Mouse (Mus musculus) heart, embryonic 15.5 days (tissue): ENCODE measurements around the gene Pkhd1. TPM values are rescaled to one million over a fixed set of nuclear protein-coding genes. Genes with fewer than 3 reads are reported as not detected.

Experiments
- ATAC-seq: fragments of 200-750 bp; cut with Nextera tagmentation; replicated peaks from 2 replicates; pipeline ENCODE4 v1.8.0; 2017; ENCODE audit warnings: low read depth, moderate TSS enrichment; ENCODE audit not compliant: insufficient number of reproducible peaks, insufficient read depth, low FRiP score
- H3K27ac ChIP-seq: fragments of 300-500 bp; sonication (generic); 2 replicates; pipeline ENCODE4 v1.5.1; 2015; ENCODE audit warnings: mild to moderate bottlenecking, inconsistent platforms
- H3K27me3 ChIP-seq: fragments of 300-500 bp; sonication (generic); 2 replicates; pipeline ENCODE4 v1.6.1; 2015; ENCODE audit warnings: inconsistent platforms
- H3K36me3 ChIP-seq: fragments of 300-500 bp; sonication (generic); 2 replicates; pipeline ENCODE4 v1.6.1; 2015; ENCODE audit warnings: mild to moderate bottlenecking, inconsistent platforms
- H3K4me1 ChIP-seq: fragments of 300-500 bp; sonication (generic); replicated peaks from 2 replicates; pipeline ENCODE4 v1.6.1; 2015; ENCODE audit warnings: inconsistent platforms
- H3K4me2 ChIP-seq: fragments of 300-500 bp; sonication (generic); 2 replicates; pipeline ENCODE4 v1.6.1; 2015; ENCODE audit warnings: inconsistent platforms, mild to moderate bottlenecking, moderate library complexity
- H3K4me3 ChIP-seq: fragments of 300-500 bp; sonication (generic); 2 replicates; pipeline ENCODE4 v1.5.1; 2015; ENCODE audit warnings: mild to moderate bottlenecking, inconsistent platforms
- H3K9ac ChIP-seq: fragments of 300-500 bp; sonication (generic); 2 replicates; pipeline ENCODE4 v1.6.1; 2015; ENCODE audit warnings: mild to moderate bottlenecking, inconsistent platforms
- H3K9me3 ChIP-seq: fragments of 300-500 bp; sonication (generic); replicated peaks from 2 replicates; pipeline ENCODE4 v1.6.1; 2016; ENCODE audit warnings: inconsistent platforms
- WGBS: fragments of 180-500 bp; shearing (Covaris S2); methylation state at CpG from one replicate; pipeline ENCODE4 v1.1.7; 2015; ENCODE audit warnings: mixed read lengths; 5-methylcytosine and 5-hydroxymethylcytosine counted together
- polyA plus RNA-seq: library from polyadenylated mRNA; unstranded; fragments of >200 nt; fragmentation: Nextera tagmentation; extraction: Ambion mirVana; gene quantifications from 2 replicates; pipeline ENCODE4 v1.2.1, GENCODE M21; 2015

Pkhd1 gene
- polyA plus RNA-seq, 1 experiment from 2014 or later, result not detected

DNA sequence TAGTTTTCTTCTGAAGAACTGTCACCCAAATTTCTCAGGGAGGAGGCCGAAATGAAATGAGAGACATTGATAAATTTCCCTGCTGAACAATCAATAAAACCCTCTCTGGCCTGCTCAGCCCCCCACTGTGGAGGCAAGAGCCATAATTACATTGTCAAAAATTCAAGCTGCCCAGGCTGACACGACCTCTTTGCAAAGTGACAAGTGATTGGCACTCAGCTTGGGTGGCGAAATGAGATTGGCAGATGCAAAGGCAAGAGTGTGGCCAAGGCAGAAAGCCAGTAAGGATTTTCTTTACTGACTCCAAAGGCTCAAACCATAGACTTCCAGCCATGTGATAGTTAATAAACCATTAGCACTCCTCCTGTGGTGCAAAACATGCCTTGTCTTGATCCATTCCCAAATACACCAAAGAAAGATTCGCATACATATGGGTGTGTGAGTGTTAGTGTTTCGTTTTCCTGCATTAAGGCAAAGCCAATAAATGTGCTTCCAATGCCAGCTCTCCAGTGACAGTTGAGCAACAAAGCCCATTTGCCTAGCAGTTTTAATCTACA, 208.4 kb downstream of the Pkhd1 start:
- H3K36me3 ChIP-seq, result no peaks in the 10 kb centered on the region
- H3K9ac ChIP-seq, result no peak overlapping the region
- no peaks in the 10 kb centered on the region for H3K4me1 ChIP-seq
- WGBS, result 64% methylated on average over 5 of the region's 5 CpGs
- no peak for ATAC-seq
- no peak overlapping the region for H3K4me3 ChIP-seq
- no peaks in the 10 kb centered on the region for H3K9me3 ChIP-seq
- H3K4me2 ChIP-seq, result no peak overlapping the region
- H3K27me3 ChIP-seq, result no peaks in the 10 kb centered on the region
- H3K27ac ChIP-seq, result no peak overlapping the region

DNA sequence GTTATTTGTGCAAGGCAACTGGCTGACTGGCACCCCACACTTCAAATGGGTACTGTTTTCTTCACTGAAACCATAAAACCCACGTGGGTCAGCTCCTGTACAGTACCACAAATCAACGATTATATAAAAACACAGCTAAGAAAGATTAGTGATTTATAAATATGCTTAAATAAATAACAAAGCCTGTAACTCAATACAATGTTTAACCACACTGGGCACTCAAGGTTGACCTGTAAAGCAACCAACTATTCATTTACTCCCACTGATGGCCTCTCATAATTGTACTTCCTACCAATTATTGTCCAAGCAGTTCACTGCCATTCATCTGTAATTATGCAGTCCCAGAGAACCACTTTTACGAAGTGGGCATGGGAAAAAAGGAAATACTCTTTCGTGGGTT, 219.5 kb downstream of the Pkhd1 start:
- H3K4me1 ChIP-seq, result no peaks in the 10 kb centered on the region
- no peak overlapping the region for H3K4me3 ChIP-seq
- H3K27ac ChIP-seq, result no peak overlapping the region
- H3K36me3 ChIP-seq, result no peaks in the 10 kb centered on the region
- no peaks in the 10 kb centered on the region for H3K9me3 ChIP-seq
- no peaks in the 10 kb centered on the region for H3K27me3 ChIP-seq
- 50% methylated on average over 4 of the region's 4 CpGs for WGBS
- no peak overlapping the region for H3K4me2 ChIP-seq
- no peak for ATAC-seq
- H3K9ac ChIP-seq, result no peak overlapping the region

DNA sequence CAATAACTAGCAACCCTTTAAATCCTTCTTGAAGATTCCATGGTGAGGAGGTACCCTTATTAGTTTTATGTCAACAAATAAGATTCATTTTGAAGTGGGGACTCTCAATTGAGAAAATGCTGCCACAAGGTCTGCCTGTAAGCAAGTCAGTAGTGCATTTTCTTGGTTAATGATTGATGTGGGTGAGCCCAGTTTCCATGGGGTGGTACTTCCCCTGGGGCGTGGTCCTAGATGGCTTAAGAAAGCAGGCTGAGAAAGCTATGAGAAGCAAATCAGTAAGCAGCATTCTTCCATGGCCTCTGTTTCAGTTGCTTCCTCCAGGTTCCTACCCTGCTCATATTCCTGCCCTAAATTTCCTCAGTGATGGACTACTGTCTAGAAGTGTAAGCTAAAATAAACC, 253.4 kb downstream of the Pkhd1 start:
- H3K9me3 ChIP-seq, result no peaks in the 10 kb centered on the region
- H3K27me3 ChIP-seq, result no peaks in the 10 kb centered on the region
- no peaks in the 10 kb centered on the region for H3K36me3 ChIP-seq
- no peak for ATAC-seq
- H3K27ac ChIP-seq, result no peak overlapping the region
- H3K4me3 ChIP-seq, result no peak overlapping the region
- H3K9ac ChIP-seq, result no peak overlapping the region
- no peak overlapping the region for H3K4me2 ChIP-seq
- 67% methylated on average over 1 of the region's 1 CpGs for WGBS
- H3K4me1 ChIP-seq, result no peaks in the 10 kb centered on the region

DNA sequence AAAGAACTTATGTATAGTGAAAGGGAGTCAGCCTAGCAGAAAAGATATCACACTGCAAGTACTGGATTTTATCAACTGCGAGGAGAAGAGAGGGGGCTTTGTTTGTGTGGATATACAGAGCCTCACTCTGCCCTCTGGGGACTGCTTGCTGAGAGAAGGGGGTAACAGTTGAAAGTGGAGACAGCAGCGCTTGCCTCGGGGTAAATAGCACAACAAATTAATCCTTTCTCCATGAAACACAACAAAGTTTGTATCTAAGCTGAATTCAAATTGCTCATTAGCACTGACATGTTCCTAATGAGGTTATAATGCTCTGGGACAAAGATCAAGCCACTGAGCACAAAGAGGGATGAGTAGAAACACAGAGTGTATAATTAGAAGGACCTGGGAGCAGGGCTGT, 273.2 kb downstream of the Pkhd1 start:
- Histone ChIP-seq H3K27ac (no peak overlapping the region), H3K4me1 (no peaks in the 10 kb centered on the region), H3K4me3 (no peak overlapping the region), H3K9ac (no peak overlapping the region), H3K9me3 (no peaks in the 10 kb centered on the region), H3K4me2 (no peak overlapping the region), H3K27me3 (no peaks in the 10 kb centered on the region), H3K36me3 (no peaks in the 10 kb centered on the region)
- 36% methylated on average over 3 of the region's 3 CpGs for WGBS
- ATAC-seq, result no peak

DNA sequence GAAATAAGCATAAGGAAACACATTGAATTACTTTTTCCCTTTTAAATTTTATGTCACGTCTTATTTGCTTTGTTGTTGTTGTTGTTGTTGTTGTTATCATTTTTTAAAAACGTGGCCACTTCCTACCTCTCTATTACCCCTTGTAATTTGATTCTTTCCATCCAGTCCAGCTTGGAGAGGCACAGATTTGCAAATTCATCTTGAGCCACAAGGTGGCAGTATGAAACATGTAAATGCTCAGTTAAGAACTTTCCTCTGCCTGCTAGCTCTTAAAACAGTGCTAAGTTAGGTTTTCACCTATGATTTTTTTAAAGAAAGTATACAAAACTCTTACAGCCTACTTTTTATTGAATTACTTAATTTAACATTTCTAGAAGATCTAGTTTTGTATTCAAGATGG, 306.4 kb downstream of the Pkhd1 start:
- no peaks in the 10 kb centered on the region for H3K27me3 ChIP-seq
- no peaks in the 10 kb centered on the region for H3K36me3 ChIP-seq
- H3K4me3 ChIP-seq, result no peak overlapping the region
- WGBS, result 3% methylated on average over 2 of the region's 2 CpGs
- no peaks in the 10 kb centered on the region for H3K9me3 ChIP-seq
- ATAC-seq, result no peak
- H3K4me2 ChIP-seq, result no peak overlapping the region
- H3K27ac ChIP-seq, result no peak overlapping the region
- no peaks in the 10 kb centered on the region for H3K4me1 ChIP-seq
- no peak overlapping the region for H3K9ac ChIP-seq

DNA sequence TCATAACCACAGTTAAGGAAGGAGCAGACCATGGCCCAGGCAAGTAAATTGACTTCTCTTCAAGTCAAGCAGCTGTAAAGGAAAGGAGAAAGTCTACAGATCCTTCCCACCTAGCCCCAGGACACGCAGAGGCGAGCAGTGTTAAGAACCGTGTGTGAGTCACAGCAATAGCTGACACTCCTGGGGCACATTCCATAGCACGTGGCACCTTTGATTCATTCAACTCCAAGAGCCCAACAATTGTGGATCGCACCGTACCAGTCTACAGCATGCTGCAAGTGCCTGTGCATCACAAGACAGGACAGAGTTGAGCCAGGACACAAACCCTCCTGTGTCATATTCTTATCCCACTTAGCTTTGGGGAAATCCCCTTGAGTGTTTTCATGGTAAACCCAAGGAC, 306.9 kb downstream of the Pkhd1 start:
- no peaks in the 10 kb centered on the region for H3K27me3 ChIP-seq
- H3K9me3 ChIP-seq, result no peaks in the 10 kb centered on the region
- H3K36me3 ChIP-seq, result no peaks in the 10 kb centered on the region
- H3K4me3 ChIP-seq, result no peak overlapping the region
- ATAC-seq, result no peak
- H3K27ac ChIP-seq, result no peak overlapping the region
- no peak overlapping the region for H3K9ac ChIP-seq
- H3K4me2 ChIP-seq, result no peak overlapping the region
- no peaks in the 10 kb centered on the region for H3K4me1 ChIP-seq
- 53% methylated on average over 6 of the region's 6 CpGs for WGBS

DNA sequence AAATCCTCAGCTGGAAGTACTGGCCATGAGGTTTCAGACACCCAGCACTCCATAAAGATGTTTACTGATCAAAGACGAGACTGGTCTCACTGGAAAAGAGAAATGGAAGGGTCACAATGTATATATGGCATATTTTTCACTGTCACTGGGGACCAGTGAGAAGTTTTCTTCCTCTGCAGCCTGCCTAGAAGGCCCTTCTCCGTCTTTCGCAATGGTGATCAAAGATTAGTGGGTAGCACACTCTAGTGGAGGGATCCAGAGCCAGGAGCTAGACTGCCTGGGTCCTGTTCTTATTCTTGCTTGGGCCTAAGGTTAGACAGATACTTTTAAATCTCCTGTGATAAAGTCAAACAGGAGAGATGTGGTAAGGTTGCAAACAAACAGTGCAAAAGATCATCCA, 311.7 kb downstream of the Pkhd1 start:
- no peaks in the 10 kb centered on the region for H3K27me3 ChIP-seq
- H3K36me3 ChIP-seq, result no peaks in the 10 kb centered on the region
- H3K27ac ChIP-seq, result no peak overlapping the region
- no peak overlapping the region for H3K9ac ChIP-seq
- ATAC-seq, result no peak
- H3K4me3 ChIP-seq, result no peak overlapping the region
- H3K4me1 ChIP-seq, result no peaks in the 10 kb centered on the region
- WGBS, result 58% methylated on average over 3 of the region's 3 CpGs
- H3K9me3 ChIP-seq, result no peaks in the 10 kb centered on the region
- H3K4me2 ChIP-seq, result no peak overlapping the region

DNA sequence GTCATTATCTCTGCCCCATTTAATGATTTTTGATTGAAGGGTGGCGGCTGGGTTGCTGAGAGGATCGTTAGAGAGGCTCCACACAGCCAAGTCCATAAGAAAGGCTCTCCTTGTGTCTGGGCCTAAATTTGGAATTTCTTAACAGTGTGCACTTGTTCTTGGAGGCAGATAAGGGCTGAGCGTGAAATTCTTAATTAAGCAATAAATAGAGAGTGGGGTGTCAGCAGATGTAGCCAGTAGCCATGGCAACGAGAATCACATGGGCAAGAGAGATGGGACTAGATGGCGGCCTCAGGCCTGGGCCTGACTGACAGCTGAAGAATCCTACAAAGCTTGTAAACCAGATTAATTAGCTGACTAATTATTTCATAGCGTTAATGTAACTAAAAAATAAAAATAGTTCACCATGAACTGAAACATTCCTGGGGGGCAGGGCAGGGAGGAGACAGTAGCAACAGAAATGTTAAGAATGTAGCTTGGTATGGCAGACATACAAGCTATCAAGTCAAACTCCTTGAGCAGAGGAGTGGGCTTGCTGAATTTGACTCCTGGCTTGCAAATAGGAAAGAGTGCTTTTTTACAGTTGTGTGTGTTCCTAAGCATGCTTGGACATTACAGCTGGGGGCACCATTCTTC, 314.8 kb downstream of the Pkhd1 start:
- H3K9ac ChIP-seq, result no peak overlapping the region
- H3K4me1 ChIP-seq, result no peaks in the 10 kb centered on the region
- no peak overlapping the region for H3K27ac ChIP-seq
- H3K36me3 ChIP-seq, result no peaks in the 10 kb centered on the region
- H3K9me3 ChIP-seq, result no peaks in the 10 kb centered on the region
- ATAC-seq, result no peak
- H3K4me2 ChIP-seq, result no peak overlapping the region
- 67% methylated on average over 6 of the region's 6 CpGs for WGBS
- H3K27me3 ChIP-seq, result no peaks in the 10 kb centered on the region
- H3K4me3 ChIP-seq, result no peak overlapping the region

DNA sequence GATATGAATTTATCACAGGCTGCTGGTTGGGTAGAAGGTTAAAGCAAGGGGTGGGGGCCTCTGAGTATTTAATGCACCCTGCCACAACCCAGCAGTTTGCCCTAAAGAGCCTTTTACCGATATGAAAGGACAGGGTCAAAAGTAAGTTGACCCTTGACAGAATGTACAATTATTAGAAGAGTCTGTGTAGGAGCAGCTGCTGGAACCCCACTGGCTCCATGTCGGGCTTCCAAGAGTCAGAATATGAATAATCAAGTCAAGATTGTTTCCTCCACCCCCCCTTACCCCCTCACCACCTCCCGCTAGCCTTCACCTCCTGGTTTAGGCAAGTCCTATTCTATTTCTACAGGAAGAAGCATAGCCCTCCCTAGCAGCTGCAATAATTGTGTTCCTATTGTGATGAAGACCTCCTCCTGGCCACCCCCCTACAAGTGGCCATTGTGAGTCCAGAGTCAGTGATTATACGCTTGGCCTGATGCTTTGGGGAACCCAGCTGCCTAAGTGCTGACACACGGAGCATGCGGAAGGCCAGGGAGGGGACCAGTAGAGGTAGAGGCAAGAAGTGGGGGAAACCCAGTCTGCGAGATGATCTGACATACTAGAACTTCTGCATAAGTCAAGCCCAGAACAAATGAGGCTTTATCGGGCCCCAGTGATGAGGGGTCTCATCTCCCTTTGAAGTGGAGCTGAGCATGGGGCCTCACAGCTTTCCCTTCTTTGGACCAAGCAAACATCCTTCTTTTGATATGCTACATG, 315.5 kb downstream of the Pkhd1 start:
- 81% methylated on average over 8 of the region's 8 CpGs for WGBS
- Histone ChIP-seq H3K27me3 (no peaks in the 10 kb centered on the region), H3K9me3 (no peaks in the 10 kb centered on the region), H3K4me1 (no peaks in the 10 kb centered on the region), H3K27ac (no peak overlapping the region), H3K4me3 (no peak overlapping the region), H3K9ac (no peak overlapping the region), H3K36me3 (no peaks in the 10 kb centered on the region), H3K4me2 (no peak overlapping the region)
- ATAC-seq, result no peak

DNA sequence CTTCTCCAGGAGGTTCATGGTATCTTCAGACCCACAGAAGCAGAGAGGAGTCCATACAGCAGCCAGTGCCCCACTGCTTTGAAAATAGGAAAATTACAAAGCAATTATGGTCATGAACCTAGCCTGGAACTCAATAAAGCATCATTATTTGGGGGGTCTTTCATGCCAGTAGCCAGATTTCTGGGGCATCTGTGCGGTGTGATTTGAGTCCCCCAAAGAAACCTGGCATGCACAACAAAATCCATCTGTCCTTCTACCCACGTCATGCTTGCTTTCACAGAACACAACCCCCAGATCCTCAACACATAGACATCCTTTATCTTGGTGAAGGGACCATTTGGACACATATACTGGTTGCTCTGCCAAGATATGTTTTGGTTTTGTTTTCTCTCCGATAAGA, 316.2 kb downstream of the Pkhd1 start:
- ATAC-seq, result no peak
- no peak overlapping the region for H3K4me2 ChIP-seq
- no peaks in the 10 kb centered on the region for H3K9me3 ChIP-seq
- WGBS, result 70% methylated on average over 3 of the region's 3 CpGs
- no peak overlapping the region for H3K4me3 ChIP-seq
- H3K27ac ChIP-seq, result no peak overlapping the region
- H3K4me1 ChIP-seq, result no peaks in the 10 kb centered on the region
- no peaks in the 10 kb centered on the region for H3K27me3 ChIP-seq
- no peak overlapping the region for H3K9ac ChIP-seq
- no peaks in the 10 kb centered on the region for H3K36me3 ChIP-seq

DNA sequence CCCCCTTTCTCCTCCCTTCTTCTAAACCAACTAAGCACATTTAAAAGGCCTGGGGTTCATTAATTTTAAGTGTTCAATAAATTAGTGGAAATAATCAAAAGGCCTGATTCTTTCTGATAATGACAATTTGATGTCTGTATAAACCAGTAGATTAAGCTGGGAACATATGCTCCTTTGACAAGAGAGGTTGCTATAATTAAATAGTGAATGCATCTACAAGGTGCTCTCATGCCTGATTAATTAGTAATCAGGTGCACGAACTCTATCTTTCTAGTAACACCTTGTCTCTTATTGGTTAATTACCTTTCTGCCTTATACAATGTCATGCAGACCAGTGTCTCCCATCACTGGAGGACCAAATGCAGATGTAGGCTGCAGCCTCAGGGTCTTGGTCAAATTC, 329.2 kb downstream of the Pkhd1 start:
- Histone ChIP-seq H3K27me3 (no peaks in the 10 kb centered on the region), H3K4me1 (no peaks in the 10 kb centered on the region), H3K27ac (no peak overlapping the region), H3K4me2 (no peak overlapping the region), H3K9me3 (no peaks in the 10 kb centered on the region), H3K36me3 (no peaks in the 10 kb centered on the region), H3K9ac (no peak overlapping the region), H3K4me3 (no peak overlapping the region)
- ATAC-seq, result no peak
- 74% methylated on average over 1 of the region's 1 CpGs for WGBS

DNA sequence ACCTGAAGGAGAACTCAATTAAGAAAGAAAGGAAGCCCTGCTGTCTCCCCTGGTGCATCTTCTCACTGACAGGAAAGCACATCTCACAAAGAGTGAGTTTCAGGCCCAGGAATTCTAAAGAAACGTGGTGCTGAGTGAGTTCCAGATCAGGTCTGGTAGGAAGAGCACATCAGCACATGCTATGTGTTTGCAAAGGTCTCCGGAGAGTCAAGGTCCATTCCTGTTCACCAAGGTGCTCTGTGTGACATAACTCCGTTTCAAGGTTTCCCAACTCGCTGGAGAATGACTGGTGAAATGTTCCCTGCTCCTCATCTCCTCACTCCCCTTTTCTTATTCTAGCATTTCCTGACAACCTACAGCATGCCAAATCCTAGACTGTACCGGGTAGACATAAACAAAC, 357.5 kb downstream of the Pkhd1 start:
- H3K9ac ChIP-seq, result no peak overlapping the region
- no peak overlapping the region for H3K4me3 ChIP-seq
- no peaks in the 10 kb centered on the region for H3K4me1 ChIP-seq
- WGBS, result 59% methylated on average over 5 of the region's 5 CpGs
- no peak overlapping the region for H3K4me2 ChIP-seq
- no peak for ATAC-seq
- no peak overlapping the region for H3K27ac ChIP-seq
- no peaks in the 10 kb centered on the region for H3K36me3 ChIP-seq
- no peaks in the 10 kb centered on the region for H3K27me3 ChIP-seq
- H3K9me3 ChIP-seq, result no peaks in the 10 kb centered on the region
